Mouse (Mus musculus): ENCODE measurements around the gene Psmd12.
A peak's percentile ranks its signal among the peaks of the same experiment; 100 is the strongest.

Gene Psmd12

DNA sequence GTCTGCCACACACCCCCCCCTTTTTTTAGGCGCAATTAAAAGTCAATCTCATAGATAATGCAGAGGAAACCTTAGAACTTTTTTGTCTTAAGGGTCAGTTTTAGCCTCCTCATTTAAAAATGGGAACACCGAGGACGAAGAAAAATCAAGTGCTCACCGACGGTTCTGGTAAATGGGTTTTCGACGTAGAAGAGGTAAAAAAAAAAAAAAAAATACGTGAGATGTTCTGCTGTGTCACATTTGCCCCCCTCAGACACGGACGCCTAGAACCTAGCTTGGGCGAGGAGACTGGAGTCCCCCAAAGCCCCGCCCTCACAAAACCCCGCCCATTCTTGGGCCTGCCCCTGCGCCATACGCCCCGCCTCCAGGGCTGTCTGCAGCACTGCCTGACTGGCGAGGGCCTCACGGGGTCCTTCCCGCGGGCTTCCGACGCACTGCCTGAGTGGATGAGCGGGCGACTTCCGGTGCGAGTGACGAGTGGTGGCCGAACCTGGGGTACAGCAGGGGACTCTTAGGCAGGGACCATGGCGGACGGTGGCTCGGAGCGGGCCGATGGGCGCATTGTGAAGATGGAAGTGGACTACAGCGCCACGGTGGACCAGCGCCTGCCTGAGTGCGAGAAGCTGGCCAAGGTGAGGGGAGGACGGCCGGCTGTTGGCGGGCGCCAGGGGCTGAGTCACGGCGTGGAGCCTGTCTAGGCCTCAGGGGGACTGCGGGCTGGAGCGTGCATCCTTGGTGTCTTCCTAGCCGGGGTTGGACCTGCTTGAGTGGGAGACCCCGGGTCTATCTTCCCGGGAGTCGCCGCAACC lies at the start of gene Psmd12:
TSS of gene Psmd12 (plus strand) at position 432 of the 809 bp plus-strand sequence.
- DNase-seq: peak; percentile 99

GRCm38 (mm10) chr11:107431197-107431965 lies 47.9 kb upstream of the Psmd12 start:
- DNase-seq: no peak

- DNase-seq: no peak
These were observed 43.4 kb upstream of the Psmd12 start for GRCm38 (mm10) chr11:107435776-107436449.

DNA sequence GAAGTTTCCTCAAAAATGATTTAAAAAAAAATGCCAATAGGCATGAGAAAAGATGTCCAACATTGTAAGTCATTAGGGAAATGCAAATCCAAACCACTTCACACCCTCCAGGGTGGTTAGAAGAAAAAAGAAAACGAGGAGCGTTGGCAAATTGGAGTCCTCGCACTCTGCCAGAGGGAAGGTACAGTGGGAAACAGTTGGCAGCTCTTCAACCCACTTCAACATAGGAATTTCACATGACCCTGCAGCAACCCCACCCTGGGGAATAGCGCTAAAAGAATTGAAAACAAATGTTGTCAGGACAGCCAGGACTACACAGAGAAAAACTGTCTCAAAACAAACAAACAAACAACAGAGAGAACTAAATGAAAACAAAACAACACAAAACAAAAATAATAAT lies 41.6 kb upstream of the Psmd12 start:
- DNase-seq: no peak

- DNase-seq: no peak
These were observed 41.1 kb upstream of the Psmd12 start for GRCm38 (mm10) chr11:107438140-107438539.

DNA sequence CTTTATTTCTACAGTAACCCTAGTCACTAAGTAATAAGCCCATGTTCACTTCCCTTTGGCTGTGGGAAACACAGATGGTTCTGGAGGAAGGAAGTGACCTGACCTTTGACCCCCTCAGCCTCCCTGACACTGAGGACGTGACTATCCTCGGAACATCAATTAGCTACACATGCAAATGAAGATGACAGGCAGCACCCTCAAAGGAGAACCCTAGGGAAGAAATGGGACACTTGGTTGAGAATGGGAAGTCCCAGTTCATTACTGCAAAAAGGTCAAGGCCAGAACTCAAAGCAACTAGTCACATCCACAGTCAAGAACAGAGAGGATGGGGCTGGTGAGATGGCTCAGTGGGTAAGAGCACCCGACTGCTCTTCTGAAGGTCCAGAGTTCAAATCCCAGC lies 38.2 kb upstream of the Psmd12 start:
- no peak for DNase-seq

DNA sequence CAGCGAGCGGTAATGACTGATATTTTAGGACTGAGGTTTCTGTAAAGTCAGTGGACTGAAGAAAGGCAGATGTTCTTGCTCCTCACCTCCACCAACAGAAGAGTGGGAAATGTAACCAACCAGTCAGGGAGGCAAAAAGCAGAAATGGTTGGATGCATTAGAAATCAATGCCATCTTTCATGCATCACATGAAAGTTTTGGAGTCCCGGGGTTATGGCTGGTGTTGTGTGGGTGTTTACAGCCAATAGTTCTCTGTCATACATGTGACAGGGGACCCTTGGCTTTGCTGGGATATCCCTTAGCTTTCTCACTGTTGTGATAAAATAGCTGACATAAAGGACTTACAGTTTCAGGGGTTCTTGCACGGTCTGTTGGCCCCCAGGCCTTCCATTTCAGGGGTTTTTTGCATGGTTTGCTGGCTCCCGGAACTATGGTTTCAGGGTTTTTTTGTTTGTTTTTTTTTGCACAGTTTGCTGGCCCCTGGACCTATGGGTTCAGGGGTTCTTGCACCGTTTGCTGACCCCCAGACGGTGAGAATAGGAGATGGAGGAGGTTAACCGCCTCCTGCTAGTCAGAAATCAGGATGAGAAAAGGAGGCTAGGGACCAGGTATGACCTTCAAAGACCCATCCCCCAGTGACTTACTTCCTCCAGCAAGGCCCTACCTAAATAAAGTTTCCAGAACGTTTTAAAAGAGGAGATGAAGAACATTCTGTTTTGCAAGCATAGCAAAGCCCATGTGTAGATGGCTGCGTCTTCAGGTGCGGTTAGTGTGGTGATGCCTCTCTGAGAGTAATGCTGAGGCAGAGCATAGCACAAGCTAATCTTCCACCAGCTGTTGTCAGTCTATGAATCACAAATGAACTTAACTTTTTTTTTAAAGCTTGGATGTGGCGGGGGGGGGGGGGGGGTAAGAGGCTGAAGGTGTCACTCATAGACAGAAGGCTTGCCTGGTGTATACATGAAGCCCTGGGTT lies 35.9 kb upstream of the Psmd12 start:
- DNase-seq: no peak

- no peak for DNase-seq
These were observed 33.6 kb upstream of the Psmd12 start for GRCm38 (mm10) chr11:107445683-107446082.

DNA sequence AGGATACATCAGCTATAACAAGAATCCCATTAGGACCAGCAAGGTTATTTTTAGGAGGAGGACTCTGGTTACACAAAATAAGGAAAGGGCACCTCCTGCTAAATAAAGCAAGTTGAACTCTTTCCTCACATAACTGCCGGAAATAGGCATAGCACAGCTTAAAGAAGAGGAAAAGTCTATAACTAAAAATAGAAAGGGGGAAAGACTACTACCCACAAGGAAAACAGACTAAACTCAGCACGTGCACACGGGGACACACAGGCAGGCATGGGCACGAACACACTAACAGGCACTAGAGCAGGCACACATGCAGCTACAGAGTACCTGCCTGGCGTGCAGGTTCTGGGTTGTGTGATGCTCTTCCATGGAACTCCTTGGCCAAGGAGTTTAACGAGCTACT lies 32.6 kb upstream of the Psmd12 start:
- DNase-seq: no peak

- DNase-seq: no peak
These were observed 31.9 kb upstream of the Psmd12 start for GRCm38 (mm10) chr11:107447349-107447748.

GRCm38 (mm10) chr11:107447915-107448314 lies 31.4 kb upstream of the Psmd12 start:
- DNase-seq: no peak

- DNase-seq: no peak
These were observed 29.9 kb upstream of the Psmd12 start for GRCm38 (mm10) chr11:107449169-107449910.

DNA sequence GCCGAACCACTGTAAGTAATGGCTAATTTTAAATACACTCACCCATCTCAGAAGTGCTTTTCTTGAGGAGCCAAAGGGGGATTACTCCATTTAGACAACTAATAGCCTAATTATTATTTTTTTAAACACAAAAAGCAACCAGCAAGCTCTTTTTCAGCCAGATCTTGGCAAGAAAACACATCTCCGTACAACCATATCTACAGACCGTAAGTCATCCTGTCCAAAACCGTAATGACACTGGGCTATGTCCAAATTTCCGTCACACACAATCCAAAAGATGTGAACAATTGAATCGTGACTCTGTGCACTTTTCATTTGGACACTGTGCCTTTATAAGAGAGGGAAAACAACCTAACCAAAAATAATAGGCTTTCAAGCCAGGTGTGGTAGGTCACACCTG lies 29.2 kb upstream of the Psmd12 start:
- DNase-seq: no peak

GRCm38 (mm10) chr11:107451106-107451505 lies 28.2 kb upstream of the Psmd12 start:
- peak; percentile 69 for DNase-seq

- DNase-seq: no peak
These were observed 27.2 kb upstream of the Psmd12 start for GRCm38 (mm10) chr11:107452053-107452452.

- peak; percentile 27 for DNase-seq
These were observed 24.5 kb upstream of the Psmd12 start for GRCm38 (mm10) chr11:107454546-107455462.

DNA sequence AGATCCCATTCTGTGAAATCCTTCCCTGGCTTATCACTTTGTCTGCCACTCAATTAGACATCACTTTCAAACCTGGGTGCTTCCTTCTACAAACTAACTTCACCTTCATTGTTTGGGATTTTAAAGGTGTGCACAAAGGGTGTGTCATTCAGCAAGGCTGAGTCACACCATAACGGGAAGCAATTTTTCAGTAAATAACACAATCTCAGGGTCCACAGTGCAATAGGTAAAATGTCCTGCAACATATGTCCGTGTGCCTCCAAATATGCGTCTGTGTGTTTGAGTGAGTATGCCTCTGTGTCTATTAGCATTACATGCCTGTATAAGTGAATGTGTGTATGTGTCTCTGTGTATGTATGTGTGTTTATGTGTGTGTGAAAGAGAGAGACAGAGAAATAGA lies 22.0 kb upstream of the Psmd12 start:
- no peak for DNase-seq

DNA sequence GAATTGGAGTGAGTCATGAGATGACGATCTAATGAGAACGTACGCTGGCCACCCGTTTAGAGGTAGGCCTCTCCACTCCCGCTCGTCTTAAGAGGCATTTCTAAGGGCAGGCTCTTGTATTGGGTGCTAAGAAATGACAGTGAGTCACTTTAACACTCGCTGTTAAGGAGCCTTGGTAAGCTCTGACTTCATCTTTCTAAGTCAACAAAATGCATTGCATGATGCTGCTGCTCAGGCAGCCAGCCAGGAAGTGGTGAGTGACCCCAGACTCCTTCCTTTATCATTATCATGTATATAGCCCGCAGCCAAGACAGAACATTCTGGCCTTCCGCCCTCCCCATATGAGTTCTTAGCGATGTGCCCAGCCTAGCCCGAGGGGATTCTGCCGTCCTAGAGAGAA lies 21.0 kb upstream of the Psmd12 start:
- DNase-seq: no peak

GRCm38 (mm10) chr11:107458986-107459385 lies 20.3 kb upstream of the Psmd12 start:
- DNase-seq: no peak

DNA sequence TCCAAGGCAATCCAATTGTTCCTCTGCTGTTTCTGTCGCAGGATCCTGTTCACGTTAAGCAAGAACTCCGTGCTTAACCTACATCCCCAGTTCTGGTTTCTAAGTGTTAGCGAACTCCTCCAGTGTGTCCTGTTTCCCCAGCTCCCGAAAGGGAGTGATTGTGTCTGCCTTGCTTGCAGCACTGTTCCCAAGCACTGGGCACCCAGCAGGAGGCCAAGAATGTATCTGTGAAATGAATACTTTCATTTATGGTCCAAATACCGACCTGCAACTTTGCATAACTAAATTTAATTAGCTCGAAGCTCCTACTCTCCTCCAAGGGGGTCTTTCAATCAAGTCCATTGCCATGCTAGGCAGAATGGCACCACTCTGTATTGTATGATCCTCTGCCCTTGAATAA lies 19.5 kb upstream of the Psmd12 start:
- DNase-seq: no peak
